In the genomic region with DNA sequence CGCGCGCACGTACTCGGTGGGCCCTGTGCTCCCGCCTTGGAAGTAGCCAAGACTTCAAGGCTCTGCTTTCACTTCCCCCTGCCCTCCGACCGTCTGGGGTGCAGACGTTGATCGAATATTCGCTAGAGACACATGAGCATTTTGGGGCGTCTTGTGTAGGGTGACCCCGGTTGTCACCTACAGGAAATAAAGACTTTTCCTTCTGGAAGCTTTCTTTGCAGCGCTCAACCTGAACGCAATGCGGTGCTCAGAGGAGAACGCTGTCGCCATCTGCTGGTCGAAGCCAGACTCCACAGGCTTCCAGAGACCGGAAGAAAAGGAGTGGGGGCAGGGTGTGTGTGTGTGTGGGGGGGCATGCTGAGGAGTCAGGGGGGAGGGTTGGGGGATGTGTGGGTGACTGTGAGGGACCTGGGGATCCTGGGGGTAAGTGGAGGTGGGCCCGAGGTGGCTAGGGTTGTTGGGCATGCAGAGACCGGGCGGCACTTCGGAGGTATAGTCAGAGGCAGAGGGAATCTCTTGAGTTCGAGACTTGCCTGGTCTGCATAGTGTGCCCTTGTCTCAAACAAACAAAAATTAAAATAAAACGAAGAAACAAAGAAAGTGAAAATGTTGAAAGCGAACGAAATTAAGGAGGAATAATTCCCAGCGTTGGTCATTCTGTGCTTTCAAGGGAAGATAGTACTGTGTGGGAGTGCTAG, we compare ENCODE assay signal across 8 mouse cellular contexts. TPM values are rescaled to one million over a fixed set of nuclear protein-coding genes. Genes with fewer than 3 reads are reported as not detected.
A peak's percentile ranks its signal among the peaks of the same experiment; 100 is the strongest.
DNase-seq lines count a peak whose midpoint lies in the region; ATAC-seq lines count a peak whose summit lies in the region.

No protein-coding gene starts in this region.

- WGBS in heart, embryonic 15.5 days, result 18% methylated on average over 29 of the region's 29 CpGs
- WGBS in liver, embryonic 15.5 days (ENCODE audit: insufficient replicate concordance), result 7% methylated on average over 29 of the region's 29 CpGs
- WGBS in neural tube, embryonic 11.5 days, result 22% methylated on average over 29 of the region's 29 CpGs
- WGBS in stomach, embryonic 16.5 days, result 18% methylated on average over 29 of the region's 29 CpGs

- H3K9ac ChIP-seq in heart, embryonic 15.5 days, result peak overlapping the region; percentile 39; the same call in 1 of the 2 replicates
- H3K9ac ChIP-seq in liver, embryonic 15.5 days, result peak overlapping the region; percentile 59
- no peak overlapping the region; the same call in 1 of the 2 replicates for H3K9ac ChIP-seq in neural tube, embryonic 11.5 days (ENCODE audit: low read length)
- peak overlapping the region; percentile 68 for H3K9ac ChIP-seq in stomach, embryonic 16.5 days (ENCODE audit: low read length)

- H3K4me3 ChIP-seq in brown adipose tissue, adult 24 weeks (ENCODE audit: insufficient read depth, low read depth, low read length), result peak overlapping the region; percentile 59
- H3K4me3 ChIP-seq in heart, embryonic 15.5 days, result peak overlapping the region; percentile 58
- H3K4me3 ChIP-seq in liver, embryonic 15.5 days (replicated peaks), result peak overlapping the region; percentile 69
- H3K4me3 ChIP-seq in neural tube, embryonic 11.5 days (ENCODE audit: low read depth, low read length), result peak overlapping the region; percentile 47
- H3K4me3 ChIP-seq in stomach, embryonic 16.5 days (replicated peaks; ENCODE audit: low read length), result peak overlapping the region; percentile 52

- peak overlapping the region; percentile 25; the same call in 1 of the 2 replicates for H3K27ac ChIP-seq in brown adipose tissue, adult 24 weeks (replicated peaks; ENCODE audit: low read depth, low read length)
- H3K27ac ChIP-seq in heart, embryonic 15.5 days, result peak overlapping the region; percentile 93
- H3K27ac ChIP-seq in liver, embryonic 15.5 days (replicated peaks), result peak overlapping the region; percentile 96
- no peak overlapping the region for H3K27ac ChIP-seq in neural tube, embryonic 11.5 days (ENCODE audit: low read depth, low read length)
- peak overlapping the region; percentile 96 for H3K27ac ChIP-seq in stomach, embryonic 16.5 days (ENCODE audit: low read length)

- H3K27me3 ChIP-seq in heart, embryonic 15.5 days, result no peaks in the 10 kb centered on the region
- peaks cover 2% of the 10 kb centered on the region; the same call in 1 of the 2 replicates for H3K27me3 ChIP-seq in liver, embryonic 15.5 days
- peaks cover 7% of the 10 kb centered on the region; the same call in 1 of the 2 replicates for H3K27me3 ChIP-seq in neural tube, embryonic 11.5 days (ENCODE audit: control insufficient read depth, insufficient read depth, low read length)
- no peaks in the 10 kb centered on the region for H3K27me3 ChIP-seq in stomach, embryonic 16.5 days (ENCODE audit: control insufficient read depth, insufficient read depth, low read length)

- DNase-seq in kidney, postnatal 14 days, result peak; percentile 90
- DNase-seq in neural tube, embryonic 11.5 days (ENCODE audit: low spot score), result peak; percentile 88

- ATAC-seq in CD4-positive, CD25-positive, alpha-beta regulatory T cell, adult 4 months, result peak; percentile 53
- peak; percentile 70 for ATAC-seq in erythroid progenitor cell, adult 5-6 weeks (replicated peaks; ENCODE audit: low FRiP score, poor library complexity, severe bottlenecking)
- ATAC-seq in heart, embryonic 15.5 days (replicated peaks; ENCODE audit: insufficient number of reproducible peaks, insufficient read depth, low FRiP score, low read depth), result peak; percentile 20; the same call in 1 of the 2 replicates
- ATAC-seq in liver, embryonic 15.5 days (ENCODE audit: insufficient read depth), result 0 out of 2 replicates have a peak, but pooled peaks have one; percentile 22
- ATAC-seq in neural tube, embryonic 11.5 days (ENCODE audit: insufficient read depth, low FRiP score, low TSS enrichment), result 0 out of 2 replicates have a peak, but pooled peaks have one; percentile 22
- peak; percentile 7; the same call in 1 of the 2 replicates for ATAC-seq in stomach, embryonic 16.5 days (ENCODE audit: insufficient read depth, low FRiP score)

- H3K9me3 ChIP-seq in heart, embryonic 15.5 days (replicated peaks), result no peaks in the 10 kb centered on the region
- no peaks in the 10 kb centered on the region for H3K9me3 ChIP-seq in liver, embryonic 15.5 days (replicated peaks)
- H3K9me3 ChIP-seq in neural tube, embryonic 11.5 days (ENCODE audit: control insufficient read depth, low read length), result no peaks in the 10 kb centered on the region
- no peaks in the 10 kb centered on the region for H3K9me3 ChIP-seq in stomach, embryonic 16.5 days (replicated peaks; ENCODE audit: control insufficient read depth, low read length)

- peaks cover 7% of the 10 kb centered on the region; the same call in 1 of the 2 replicates for H3K4me1 ChIP-seq in brown adipose tissue, adult 24 weeks (ENCODE audit: control insufficient read depth, insufficient read depth, insufficient read length, low read length)
- peaks cover 39% of the 10 kb centered on the region for H3K4me1 ChIP-seq in heart, embryonic 15.5 days (replicated peaks)
- H3K4me1 ChIP-seq in liver, embryonic 15.5 days (replicated peaks), result peaks cover 55% of the 10 kb centered on the region
- H3K4me1 ChIP-seq in neural tube, embryonic 11.5 days (ENCODE audit: control insufficient read depth, insufficient read depth, low read length), result peaks cover 15% of the 10 kb centered on the region
- H3K4me1 ChIP-seq in stomach, embryonic 16.5 days (ENCODE audit: control insufficient read depth, insufficient read depth, low read length), result peaks cover 29% of the 10 kb centered on the region

- H3K4me2 ChIP-seq in heart, embryonic 15.5 days, result peak overlapping the region; percentile 67
- H3K4me2 ChIP-seq in liver, embryonic 15.5 days, result peak overlapping the region; percentile 85
- H3K4me2 ChIP-seq in neural tube, embryonic 11.5 days (ENCODE audit: low read depth), result peak overlapping the region; percentile 59
- H3K4me2 ChIP-seq in stomach, embryonic 16.5 days (ENCODE audit: low read depth, low read length), result peak overlapping the region; percentile 64

- H3K36me3 ChIP-seq in heart, embryonic 15.5 days, result no peaks in the 10 kb centered on the region
- no peaks in the 10 kb centered on the region for H3K36me3 ChIP-seq in liver, embryonic 15.5 days (replicated peaks)
- no peaks in the 10 kb centered on the region for H3K36me3 ChIP-seq in neural tube, embryonic 11.5 days (ENCODE audit: control insufficient read depth, insufficient read depth, low read length)
- no peaks in the 10 kb centered on the region for H3K36me3 ChIP-seq in stomach, embryonic 16.5 days (ENCODE audit: control insufficient read depth, insufficient read depth, low read length)

RNA-seq across cellular contexts. Expression of gene BC025920, which starts 1.0 kb away (rescaled TPM):
- 1 to 10 TPM; 3.6 to 3.8 TPM for polyA plus RNA-seq in CD4-positive, CD25-positive, alpha-beta regulatory T cell, adult 4 months (2017; shearing (Covaris generic))
- polyA plus RNA-seq in brown adipose tissue, adult 24 weeks (2012; ENCODE audit: insufficient read depth, insufficient read length, missing spikeins), result 4.1 and 8.7 TPM in 2 replicates
- 2.2 TPM in 1 of 2 replicates, not detected in the other for total RNA-seq in erythroid progenitor cell, adult 5-6 weeks (2015; ENCODE audit: low replicate concordance)
- 1.7 and 2.4 TPM in 2 replicates for total RNA-seq in erythroid progenitor cell, adult 5-6 weeks (2017; ENCODE audit: low replicate concordance)
- polyA plus RNA-seq in heart, embryonic 15.5 days (2015; fragmentation: Nextera tagmentation; extraction: Ambion mirVana), result 0.48 and 0.72 TPM in 2 replicates
- 0.23 and 0.24 TPM in 2 replicates for polyA plus RNA-seq in liver, embryonic 15.5 days (2015; fragmentation: Nextera tagmentation; extraction: Ambion mirVana)
- polyA plus RNA-seq in neural tube, embryonic 11.5 days (2014; fragmentation: Nextera tagmentation; extraction: Ambion mirVana), result 0.43 and 0.80 TPM in 2 replicates
- polyA plus RNA-seq in stomach, embryonic 16.5 days (2015; fragmentation: Nextera tagmentation; extraction: Ambion mirVana), result 0.46 and 0.61 TPM in 2 replicates

RNA-seq across cellular contexts. Expression of gene Tle6, which starts 4.2 kb away (rescaled TPM):
- polyA plus RNA-seq in CD4-positive, CD25-positive, alpha-beta regulatory T cell, adult 4 months (2017; shearing (Covaris generic)), result 1 to 10 TPM in 1 of 2 experiments, not detected in 1; 2.8 TPM
- 3.3 TPM in 1 of 2 replicates, not detected in the other for polyA plus RNA-seq in brown adipose tissue, adult 24 weeks (2012; ENCODE audit: insufficient read depth, insufficient read length, missing spikeins)
- not detected in 2 replicates for total RNA-seq in erythroid progenitor cell, adult 5-6 weeks (2015; ENCODE audit: low replicate concordance)
- total RNA-seq in erythroid progenitor cell, adult 5-6 weeks (2017; ENCODE audit: low replicate concordance), result 4.1 TPM in 1 of 2 replicates, not detected in the other
- polyA plus RNA-seq in heart, embryonic 15.5 days (2015; fragmentation: Nextera tagmentation; extraction: Ambion mirVana), result 23.9 and 30.5 TPM in 2 replicates
- polyA plus RNA-seq in liver, embryonic 15.5 days (2015; fragmentation: Nextera tagmentation; extraction: Ambion mirVana), result 3.5 TPM in 2 replicates
- polyA plus RNA-seq in neural tube, embryonic 11.5 days (2014; fragmentation: Nextera tagmentation; extraction: Ambion mirVana), result 6.4 and 7.0 TPM in 2 replicates
- polyA plus RNA-seq in stomach, embryonic 16.5 days (2015; fragmentation: Nextera tagmentation; extraction: Ambion mirVana), result 26.0 and 31.2 TPM in 2 replicates

RNA-seq across cellular contexts. Expression of gene Sirt6, which starts 22.5 kb away (rescaled TPM):
- 10 to 100 TPM; 24.1 to 26.8 TPM for polyA plus RNA-seq in CD4-positive, CD25-positive, alpha-beta regulatory T cell, adult 4 months (2017; shearing (Covaris generic))
- polyA plus RNA-seq in brown adipose tissue, adult 24 weeks (2012; ENCODE audit: insufficient read depth, insufficient read length, missing spikeins), result 3.2 and 4.5 TPM in 2 replicates
- total RNA-seq in erythroid progenitor cell, adult 5-6 weeks (2015; ENCODE audit: low replicate concordance), result 5.4 and 7.2 TPM in 2 replicates
- 0.23 and 1.3 TPM in 2 replicates for total RNA-seq in erythroid progenitor cell, adult 5-6 weeks (2017; ENCODE audit: low replicate concordance)
- polyA plus RNA-seq in heart, embryonic 15.5 days (2015; fragmentation: Nextera tagmentation; extraction: Ambion mirVana), result 20.8 and 26.7 TPM in 2 replicates
- polyA plus RNA-seq in liver, embryonic 15.5 days (2015; fragmentation: Nextera tagmentation; extraction: Ambion mirVana), result 7.7 and 9.1 TPM in 2 replicates
- 45.7 and 46.6 TPM in 2 replicates for polyA plus RNA-seq in neural tube, embryonic 11.5 days (2014; fragmentation: Nextera tagmentation; extraction: Ambion mirVana)
- 28.6 and 33.6 TPM in 2 replicates for polyA plus RNA-seq in stomach, embryonic 16.5 days (2015; fragmentation: Nextera tagmentation; extraction: Ambion mirVana)

RNA-seq across cellular contexts. Expression of gene Ankrd24, which starts 23.2 kb away (rescaled TPM):
- polyA plus RNA-seq in CD4-positive, CD25-positive, alpha-beta regulatory T cell, adult 4 months (2017; shearing (Covaris generic)), result 1 to 10 TPM; 1.2 to 3.8 TPM
- 12.6 and 12.9 TPM in 2 replicates for polyA plus RNA-seq in brown adipose tissue, adult 24 weeks (2012; ENCODE audit: insufficient read depth, insufficient read length, missing spikeins)
- not detected in 2 replicates for total RNA-seq in erythroid progenitor cell, adult 5-6 weeks (2015; ENCODE audit: low replicate concordance)
- not detected in 2 replicates for total RNA-seq in erythroid progenitor cell, adult 5-6 weeks (2017; ENCODE audit: low replicate concordance)
- polyA plus RNA-seq in heart, embryonic 15.5 days (2015; fragmentation: Nextera tagmentation; extraction: Ambion mirVana), result 12.3 and 13.7 TPM in 2 replicates
- polyA plus RNA-seq in liver, embryonic 15.5 days (2015; fragmentation: Nextera tagmentation; extraction: Ambion mirVana), result 1.8 and 2.3 TPM in 2 replicates
- 4.0 and 4.6 TPM in 2 replicates for polyA plus RNA-seq in neural tube, embryonic 11.5 days (2014; fragmentation: Nextera tagmentation; extraction: Ambion mirVana)
- 9.9 and 11.1 TPM in 2 replicates for polyA plus RNA-seq in stomach, embryonic 16.5 days (2015; fragmentation: Nextera tagmentation; extraction: Ambion mirVana)

RNA-seq across cellular contexts. Expression of gene Tle2, which starts 30.8 kb away (rescaled TPM):
- under 1 TPM in 1 of 2 experiments, not detected in 1; 0.78 TPM for polyA plus RNA-seq in CD4-positive, CD25-positive, alpha-beta regulatory T cell, adult 4 months (2017; shearing (Covaris generic))
- polyA plus RNA-seq in brown adipose tissue, adult 24 weeks (2012; ENCODE audit: insufficient read depth, insufficient read length, missing spikeins), result 3.2 and 4.8 TPM in 2 replicates
- not detected in 2 replicates for total RNA-seq in erythroid progenitor cell, adult 5-6 weeks (2015; ENCODE audit: low replicate concordance)
- total RNA-seq in erythroid progenitor cell, adult 5-6 weeks (2017; ENCODE audit: low replicate concordance), result not detected in 2 replicates
- 23.6 and 29.3 TPM in 2 replicates for polyA plus RNA-seq in heart, embryonic 15.5 days (2015; fragmentation: Nextera tagmentation; extraction: Ambion mirVana)
- polyA plus RNA-seq in liver, embryonic 15.5 days (2015; fragmentation: Nextera tagmentation; extraction: Ambion mirVana), result 2.2 and 2.6 TPM in 2 replicates
- 7.0 and 7.3 TPM in 2 replicates for polyA plus RNA-seq in neural tube, embryonic 11.5 days (2014; fragmentation: Nextera tagmentation; extraction: Ambion mirVana)
- 20.6 and 23.6 TPM in 2 replicates for polyA plus RNA-seq in stomach, embryonic 16.5 days (2015; fragmentation: Nextera tagmentation; extraction: Ambion mirVana)

Comparison
In these comparisons a context has a peak if more than half of its experiments do, and no peak if none do; other contexts are left out.
1. ATAC-seq: peak in every context shown above with its lines; median percentile 70 in erythroid progenitor cell, adult 5-6 weeks; 53 in CD4-positive, CD25-positive, alpha-beta regulatory T cell, adult 4 months; 22 in liver, embryonic 15.5 days; 22 in neural tube, embryonic 11.5 days; 20 in heart, embryonic 15.5 days; 7 in stomach, embryonic 16.5 days.